Mouse (Mus musculus) testis, adult 2 months (tissue): ENCODE measurements at regions not wholly inside any gene's neighbourhood (a gene's known extent, or its start where the extent isn't known, plus 50 kb on each side); places are given as distances from the start of the nearest gene placed in this dataset.
"Not testable (repeated sequence)": the region's sequence is repeated elsewhere in the genome, so short reads cannot be mapped to it uniquely, and the experiment has no call there.

ENCODE experiments used
- CTCF ChIP-seq: fragments of 200-500 bp; IDR thresholded peaks from 2 replicates; pipeline ENCODE4 v1.5.1; 2012; ENCODE audit warnings: low read depth, mild to moderate bottlenecking, inconsistent platforms, low read length, moderate library complexity; ENCODE audit not compliant: control insufficient read depth, insufficient read depth, insufficient replicate concordance
- POLR2A ChIP-seq: fragments of 200-500 bp; IDR thresholded peaks from 2 replicates; pipeline ENCODE4 v1.6.1; 2012; ENCODE audit warnings: low read depth, mild to moderate bottlenecking, inconsistent platforms, low read length, moderate library complexity; ENCODE audit not compliant: control insufficient read depth

DNA sequence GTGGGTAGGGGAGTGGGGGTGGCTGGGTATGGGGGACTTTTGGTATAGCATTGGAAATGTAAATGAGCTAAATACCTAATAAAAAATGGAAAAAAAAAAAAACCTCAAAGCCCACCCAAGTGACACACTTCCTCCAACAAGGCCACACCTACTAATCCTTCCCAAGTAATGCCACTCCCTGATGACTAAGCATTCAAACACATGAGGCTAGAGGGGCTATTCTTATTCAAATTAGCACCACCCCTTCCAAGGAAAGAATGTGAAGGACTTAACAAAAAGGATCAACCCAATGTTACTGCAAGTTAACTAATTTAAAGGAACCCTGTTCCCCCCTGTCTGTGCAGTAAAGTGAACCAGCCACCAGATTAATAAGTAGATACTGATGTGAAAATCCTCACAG is 53.7 kb upstream of the Spata13 start:
- TF ChIP-seq CTCF, POLR2A: not testable (repeated sequence)
